Comparison of ENCODE assay signal across 8 mouse cellular contexts in the genomic region with DNA sequence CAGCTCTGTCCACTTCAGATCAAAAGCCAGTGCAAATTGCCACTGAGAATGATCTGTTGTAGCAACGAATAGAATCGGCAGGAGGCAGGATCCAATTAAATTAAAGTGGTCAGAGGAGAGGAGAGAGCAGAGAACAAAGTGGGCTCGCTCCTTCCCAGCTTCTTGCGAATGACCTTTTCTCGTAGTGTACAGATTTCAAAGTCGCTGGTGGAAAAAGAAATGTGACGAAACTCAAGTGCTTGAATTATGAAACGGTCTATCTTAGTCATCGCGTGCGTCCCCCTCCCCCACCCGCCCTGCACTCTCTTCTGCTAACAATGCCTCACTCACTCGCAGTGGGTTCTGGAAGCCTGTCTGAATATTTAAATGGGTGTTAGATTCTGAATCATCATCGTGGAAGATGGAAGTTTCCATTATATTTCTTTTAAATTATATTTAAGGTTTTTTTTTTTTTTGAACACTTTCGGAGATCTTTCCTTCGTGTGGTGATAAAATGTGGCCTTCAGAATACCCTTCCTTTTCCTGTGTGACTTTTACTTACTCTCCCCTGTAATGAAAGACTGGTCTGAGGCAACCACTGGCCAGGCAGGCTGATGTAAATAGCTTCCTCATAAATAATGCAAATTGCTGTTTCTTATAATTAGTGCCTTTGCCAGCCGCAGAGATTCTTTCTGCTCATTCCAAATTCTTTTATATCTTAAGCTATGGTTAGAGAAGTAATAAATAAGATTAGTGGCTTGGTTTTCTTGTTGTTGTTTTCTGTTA. TPM values are rescaled to one million over a fixed set of nuclear protein-coding genes. Genes with fewer than 3 reads are reported as not detected.
DNase-seq lines count a peak whose midpoint lies in the region; ATAC-seq and TF ChIP-seq lines count a peak whose summit lies in the region.

No protein-coding gene starts in this region.

- no peaks in the 10 kb centered on the region for H3K27me3 ChIP-seq in lung, embryonic 14.5 days (ENCODE audit: insufficient read depth, low read length)
- no peaks in the 10 kb centered on the region for H3K27me3 ChIP-seq in forebrain, embryonic 12.5 days
- no peaks in the 10 kb centered on the region for H3K27me3 ChIP-seq in liver, embryonic 12.5 days (replicated peaks)

- peak overlapping the region; percentile 10; the same call in 1 of the 2 replicates for H3K4me3 ChIP-seq in lung, embryonic 14.5 days (ENCODE audit: low read depth, low read length)
- no peak overlapping the region for H3K4me3 ChIP-seq in lung, adult 2 months (replicated peaks; ENCODE audit: extremely low read depth, low read depth, low read length)
- peak overlapping the region; percentile 7 for H3K4me3 ChIP-seq in bone marrow, adult 2 months (replicated peaks; ENCODE audit: control insufficient read depth, low read depth, low read length)
- H3K4me3 ChIP-seq in forebrain, embryonic 12.5 days (replicated peaks) = peak overlapping the region; percentile 20; the same call in 1 of the 2 replicates
- H3K4me3 ChIP-seq in liver, embryonic 12.5 days = peak overlapping the region; percentile 31; the same call in 1 of the 2 replicates
- H3K4me3 ChIP-seq in olfactory bulb, adult 2 months (ENCODE audit: insufficient read depth, low read depth, low read length) = peak overlapping the region; percentile 18

- no peak overlapping the region for H3K27ac ChIP-seq in lung, embryonic 14.5 days (ENCODE audit: low read depth)
- H3K27ac ChIP-seq in bone marrow, adult 2 months (ENCODE audit: control insufficient read depth, insufficient read depth, low read depth, low read length, poor library complexity) = peak overlapping the region; percentile 52
- H3K27ac ChIP-seq in forebrain, embryonic 12.5 days = peak overlapping the region; percentile 84
- peak overlapping the region; percentile 7; the same call in 1 of the 2 replicates for H3K27ac ChIP-seq in liver, embryonic 12.5 days
- H3K27ac ChIP-seq in olfactory bulb, adult 2 months (ENCODE audit: insufficient read depth, low read depth, low read length) = no peak overlapping the region

- no peaks in the 10 kb centered on the region for H3K36me3 ChIP-seq in lung, embryonic 14.5 days (ENCODE audit: insufficient read depth)
- no peaks in the 10 kb centered on the region for H3K36me3 ChIP-seq in forebrain, embryonic 12.5 days (replicated peaks)
- H3K36me3 ChIP-seq in liver, embryonic 12.5 days = no peaks in the 10 kb centered on the region

- no peak for TF ChIP-seq POLR2A in lung, adult 2 months (IDR thresholded peaks at IDR 0.05; ENCODE audit: borderline replicate concordance, extremely low read depth, low read depth, low read length)
- TF ChIP-seq POLR2A in bone marrow, adult 2 months (IDR thresholded peaks at IDR 0.05; ENCODE audit: borderline replicate concordance, control insufficient read depth, low read depth, low read length) = no peak
- TF ChIP-seq POLR2A in olfactory bulb, adult 2 months (IDR thresholded peaks at IDR 0.05; ENCODE audit: insufficient read depth, low read depth, low read length) = no peak

- 15% methylated on average over 17 of the region's 17 CpGs for whole genome bisulfite sequencing in lung, embryonic 14.5 days
- 26% methylated on average over 17 of the region's 17 CpGs for WGBS in lung, adult 2 months
- 7% methylated on average over 17 of the region's 17 CpGs for WGBS in bone marrow, adult 2 months
- WGBS in forebrain, embryonic 12.5 days = 3% methylated on average over 17 of the region's 17 CpGs
- 13% methylated on average over 17 of the region's 17 CpGs for WGBS in liver, embryonic 12.5 days (ENCODE audit: insufficient replicate concordance)
- 14% methylated on average over 17 of the region's 17 CpGs for WGBS in olfactory bulb, adult 2 months

- peak overlapping the region; percentile 48 for H3K4me2 ChIP-seq in lung, embryonic 14.5 days
- H3K4me2 ChIP-seq in forebrain, embryonic 12.5 days = peak overlapping the region; percentile 52
- H3K4me2 ChIP-seq in liver, embryonic 12.5 days = peak overlapping the region; percentile 55

- no peak overlapping the region for H3K9ac ChIP-seq in lung, embryonic 14.5 days
- H3K9ac ChIP-seq in forebrain, embryonic 12.5 days = no peak overlapping the region
- H3K9ac ChIP-seq in liver, embryonic 12.5 days = peak overlapping the region; percentile 45

- peak; percentile 42 for DNase-seq in lung, embryonic 14.5 days
- no peak for DNase-seq in lung, adult 2 months
- no peak for DNase-seq in ovary, adult 18-20 months (ENCODE audit: low spot score)
- no peak for DNase-seq in left cerebral cortex, adult 8-10 months (ENCODE audit: low spot score in 2 of 2)

- no peak for ATAC-seq in lung, embryonic 14.5 days (ENCODE audit: insufficient read depth)
- ATAC-seq in forebrain, embryonic 12.5 days (ENCODE audit: low FRiP score) = peak; percentile 52
- ATAC-seq in liver, embryonic 12.5 days = no peak

- no peaks in the 10 kb centered on the region for H3K4me1 ChIP-seq in lung, embryonic 14.5 days (ENCODE audit: insufficient read depth)
- H3K4me1 ChIP-seq in lung, adult 2 months (ENCODE audit: control insufficient read depth, insufficient read depth, low read length) = no peaks in the 10 kb centered on the region
- peaks cover 6% of the 10 kb centered on the region; the same call in 1 of the 2 replicates for H3K4me1 ChIP-seq in bone marrow, adult 2 months (ENCODE audit: control insufficient read depth, insufficient read depth, low read length)
- peaks cover 23% of the 10 kb centered on the region for H3K4me1 ChIP-seq in forebrain, embryonic 12.5 days
- peaks cover 35% of the 10 kb centered on the region for H3K4me1 ChIP-seq in liver, embryonic 12.5 days
- 0 out of 2 replicates have a peak, but pooled peaks cover 6% of the 10 kb centered on the region for H3K4me1 ChIP-seq in olfactory bulb, adult 2 months (ENCODE audit: control insufficient read depth, insufficient read depth, low read length)

- H3K9me3 ChIP-seq in lung, embryonic 14.5 days (ENCODE audit: low read depth, low read length) = no peaks in the 10 kb centered on the region
- H3K9me3 ChIP-seq in forebrain, embryonic 12.5 days = no peaks in the 10 kb centered on the region
- H3K9me3 ChIP-seq in liver, embryonic 12.5 days (replicated peaks) = no peaks in the 10 kb centered on the region

- TF ChIP-seq CTCF in lung, embryonic 14.5 days (IDR thresholded peaks at IDR 0.05; ENCODE audit: low read depth) = no peak
- no peak for TF ChIP-seq CTCF in lung, adult 2 months (IDR thresholded peaks at IDR 0.05; ENCODE audit: insufficient read depth, low read length)
- TF ChIP-seq CTCF in bone marrow, adult 2 months (IDR thresholded peaks at IDR 0.05; ENCODE audit: control insufficient read depth, insufficient read depth, low read length) = no peak
- TF ChIP-seq CTCF in olfactory bulb, adult 2 months (IDR thresholded peaks at IDR 0.05; ENCODE audit: insufficient read depth, low read depth, low read length) = no peak

RNA-seq across cellular contexts. Expression of a gene that starts 2.0 kb away (rescaled TPM):
- 0.45 and 0.70 TPM in 2 replicates for polyA plus RNA-seq in lung, embryonic 14.5 days (2014; fragmentation: Nextera tagmentation; extraction: Ambion mirVana)
- 2.3 and 3.7 TPM in 2 replicates for polyA plus RNA-seq in lung, adult 2 months (2012; rRNA removed)
- 1.8 TPM in 1 of 2 replicates, not detected in the other for polyA plus RNA-seq in bone marrow, adult 2 months (2011; ENCODE audit: insufficient read depth, insufficient read length, low replicate concordance, missing spikeins)
- 1.3 and 1.5 TPM in 2 replicates for polyA plus RNA-seq in forebrain, embryonic 12.5 days (2016; fragmentation: Nextera tagmentation; extraction: Ambion mirVana)
- 0.12 TPM in 1 of 2 replicates, not detected in the other for polyA plus RNA-seq in liver, embryonic 12.5 days (2016; fragmentation: Nextera tagmentation; extraction: Ambion mirVana)
- polyA plus RNA-seq in olfactory bulb, adult 2 months (2012; ENCODE audit: insufficient read depth, insufficient read length, low replicate concordance, missing spikeins) = not detected in 2 replicates
- 10 to 100 TPM; 19.8 to 25.0 (median 21.4) TPM for total RNA-seq in left cerebral cortex, adult 8-10 months (2022)

Comparison
In these comparisons a context has a peak if more than half of its experiments do, and no peak if none do; other contexts are left out.
1. H3K27ac ChIP-seq: peak in bone marrow, adult 2 months (single experiment), forebrain, embryonic 12.5 days (single experiment) and liver, embryonic 12.5 days (single experiment); none in lung, embryonic 14.5 days (single experiment) and olfactory bulb, adult 2 months (single experiment).
2. Peak in every context shown above with its lines, with median percentiles within 50 percentile points of each other: H3K4me2 ChIP-seq.